Mouse (Mus musculus): ENCODE data around the gene Hsbp1. TPM values are rescaled to one million over a fixed set of nuclear protein-coding genes. Genes with fewer than 3 reads are reported as not detected.
"Not testable (repeated sequence)": the region's sequence is repeated elsewhere in the genome, so short reads cannot be mapped to it uniquely, and the experiment has no call there.

The Hsbp1 gene
- polyA plus RNA-seq, 1 experiment = 78.0 TPM

GRCm38 (mm10) chr8:119343606-119344005 is 682 bp upstream of the Hsbp1 start:
- Histone ChIP-seq H3K4me1 (ENCODE audit: control insufficient read depth, insufficient read depth, low read length) (peaks cover 2% of the 10 kb centered on the region; the same call in 1 of the 2 replicates), H3K27ac (ENCODE audit: control insufficient read depth, insufficient read depth, low read depth, low read length, poor library complexity) (no peak overlapping the region), H3K4me3 (replicated peaks; ENCODE audit: control insufficient read depth, low read depth, low read length) (no peak overlapping the region)
- 81% methylated on average over 3 of the region's 3 CpGs for WGBS
- TF ChIP-seq CTCF (IDR thresholded peaks at IDR 0.05; ENCODE audit: control insufficient read depth, insufficient read depth, low read length) = no peak

- 27% methylated on average over 22 of the region's 22 CpGs for WGBS
- peak overlapping the region; percentile 83 for H3K4me3 ChIP-seq (replicated peaks; ENCODE audit: control insufficient read depth, low read depth, low read length)
- no peak for TF ChIP-seq POLR2A (IDR thresholded peaks at IDR 0.05; ENCODE audit: borderline replicate concordance, control insufficient read depth, low read depth, low read length)
- no peak for TF ChIP-seq CTCF (IDR thresholded peaks at IDR 0.05; ENCODE audit: control insufficient read depth, insufficient read depth, low read length)
- no peak overlapping the region for H3K27ac ChIP-seq (ENCODE audit: control insufficient read depth, insufficient read depth, low read depth, low read length, poor library complexity)
- peaks cover 2% of the 10 kb centered on the region; the same call in 1 of the 2 replicates for H3K4me1 ChIP-seq (ENCODE audit: control insufficient read depth, insufficient read depth, low read length)
These were observed 868 bp downstream of the Hsbp1 start for GRCm38 (mm10) chr8:119345029-119345682.

- no peak overlapping the region for H3K4me3 ChIP-seq (replicated peaks; ENCODE audit: control insufficient read depth, low read depth, low read length)
- WGBS = 68% methylated on average over 15 of the region's 15 CpGs
These were observed 1.4 kb downstream of the Hsbp1 start for GRCm38 (mm10) chr8:119345683-119346075.

GRCm38 (mm10) chr8:119351647-119352046 is 7.4 kb downstream of the Hsbp1 start:
- Histone ChIP-seq H3K4me1 (ENCODE audit: control insufficient read depth, insufficient read depth, low read length) (peaks cover 2% of the 10 kb centered on the region; the same call in 1 of the 2 replicates), H3K4me3 (replicated peaks; ENCODE audit: control insufficient read depth, low read depth, low read length) (no peak overlapping the region), H3K27ac (ENCODE audit: control insufficient read depth, insufficient read depth, low read depth, low read length, poor library complexity) (no peak overlapping the region)
- no peak for TF ChIP-seq CTCF (IDR thresholded peaks at IDR 0.05; ENCODE audit: control insufficient read depth, insufficient read depth, low read length)
- TF ChIP-seq POLR2A (IDR thresholded peaks at IDR 0.05; ENCODE audit: borderline replicate concordance, control insufficient read depth, low read depth, low read length) = no peak
- 93% methylated on average over 19 of the region's 19 CpGs for WGBS

More at GRCm38 (mm10) chr8:119345683-119346075, 1.4 kb downstream of the Hsbp1 start:
- Histone ChIP-seq H3K27ac (ENCODE audit: control insufficient read depth, insufficient read depth, low read depth, low read length, poor library complexity) (no peak overlapping the region), H3K4me1 (ENCODE audit: control insufficient read depth, insufficient read depth, low read length) (peaks cover 2% of the 10 kb centered on the region; the same call in 1 of the 2 replicates)
- TF ChIP-seq CTCF (IDR thresholded peaks at IDR 0.05; ENCODE audit: control insufficient read depth, insufficient read depth, low read length) (no peak), POLR2A (IDR thresholded peaks at IDR 0.05; ENCODE audit: borderline replicate concordance, control insufficient read depth, low read depth, low read length) (no peak)

GRCm38 (mm10) chr8:119352977-119353658 is 8.8 kb downstream of the Hsbp1 start:
- Histone ChIP-seq H3K4me1 (ENCODE audit: control insufficient read depth, insufficient read depth, low read length) (no peaks in the 10 kb centered on the region; the same call in 1 of the 2 replicates), H3K27ac (ENCODE audit: control insufficient read depth, insufficient read depth, low read depth, low read length, poor library complexity) (no peak overlapping the region; the same call in 1 of the 2 replicates), H3K4me3 (replicated peaks; ENCODE audit: control insufficient read depth, low read depth, low read length) (no peak overlapping the region)
- no peak for TF ChIP-seq POLR2A (IDR thresholded peaks at IDR 0.05; ENCODE audit: borderline replicate concordance, control insufficient read depth, low read depth, low read length)
- no peak for TF ChIP-seq CTCF (IDR thresholded peaks at IDR 0.05; ENCODE audit: control insufficient read depth, insufficient read depth, low read length)
- WGBS = 3% methylated on average over 10 of the region's 10 CpGs

- Histone ChIP-seq H3K27ac (ENCODE audit: control insufficient read depth, insufficient read depth, low read depth, low read length, poor library complexity) (no peak overlapping the region), H3K4me1 (ENCODE audit: control insufficient read depth, insufficient read depth, low read length) (no peaks in the 10 kb centered on the region; the same call in 1 of the 2 replicates), H3K4me3 (replicated peaks; ENCODE audit: control insufficient read depth, low read depth, low read length) (no peak overlapping the region)
- WGBS = 22% methylated on average over 6 of the region's 6 CpGs
- no peak for TF ChIP-seq POLR2A (IDR thresholded peaks at IDR 0.05; ENCODE audit: borderline replicate concordance, control insufficient read depth, low read depth, low read length)
- TF ChIP-seq CTCF (IDR thresholded peaks at IDR 0.05; ENCODE audit: control insufficient read depth, insufficient read depth, low read length) = no peak
These were observed 9.4 kb downstream of the Hsbp1 start for GRCm38 (mm10) chr8:119353659-119354023.

GRCm38 (mm10) chr8:119356631-119357030 is 12.3 kb downstream of the Hsbp1 start:
- peak; percentile 52; the same call in 1 of the 2 replicates for TF ChIP-seq CTCF (IDR thresholded peaks at IDR 0.05; ENCODE audit: control insufficient read depth, insufficient read depth, low read length)
- H3K4me1 ChIP-seq (ENCODE audit: control insufficient read depth, insufficient read depth, low read length); H3K4me3 ChIP-seq (replicated peaks; ENCODE audit: control insufficient read depth, low read depth, low read length); H3K27ac ChIP-seq (ENCODE audit: control insufficient read depth, insufficient read depth, low read depth, low read length, poor library complexity): not testable (repeated sequence)
- 42% methylated on average over 5 of the region's 5 CpGs for WGBS

- Histone ChIP-seq H3K4me3 (replicated peaks; ENCODE audit: control insufficient read depth, low read depth, low read length) (no peak overlapping the region), H3K4me1 (ENCODE audit: control insufficient read depth, insufficient read depth, low read length) (no peaks in the 10 kb centered on the region; the same call in 1 of the 2 replicates), H3K27ac (ENCODE audit: control insufficient read depth, insufficient read depth, low read depth, low read length, poor library complexity) (no peak overlapping the region)
- TF ChIP-seq CTCF (IDR thresholded peaks at IDR 0.05; ENCODE audit: control insufficient read depth, insufficient read depth, low read length) (no peak), POLR2A (IDR thresholded peaks at IDR 0.05; ENCODE audit: borderline replicate concordance, control insufficient read depth, low read depth, low read length) (no peak)
- 79% methylated on average over 7 of the region's 7 CpGs for WGBS
These were observed 13.9 kb downstream of the Hsbp1 start for GRCm38 (mm10) chr8:119358175-119358574.
